Mouse (Mus musculus): ENCODE measurements around the gene Tnrc6a.
"Not testable (repeated sequence)": the region's sequence is repeated elsewhere in the genome, so short reads cannot be mapped to it uniquely, and the experiment has no call there.

Tnrc6a gene

GRCm38 (mm10) chr7:123123665-123124298, at the start of gene Tnrc6a:
TSS of gene Tnrc6a (plus strand) at chr7:123123885.
- peak; percentile 90 to 91 for DNase-seq (ENCODE audit: low spot score in 2 of 2)

- DNase-seq (ENCODE audit: low spot score in 2 of 2), result no peak
Measured at GRCm38 (mm10) chr7:123082236-123082635, 41.4 kb upstream of the Tnrc6a start.

- no peak for DNase-seq (ENCODE audit: low spot score in 2 of 2)
Measured at GRCm38 (mm10) chr7:123083441-123084123, 40.1 kb upstream of the Tnrc6a start.

GRCm38 (mm10) chr7:123084180-123084691, 39.4 kb upstream of the Tnrc6a start:
- DNase-seq (ENCODE audit: low spot score in 2 of 2), result no peak

- DNase-seq (ENCODE audit: low spot score in 2 of 2), result no peak
Measured at GRCm38 (mm10) chr7:123084708-123085107, 39.0 kb upstream of the Tnrc6a start.

GRCm38 (mm10) chr7:123088920-123089319, 34.8 kb upstream of the Tnrc6a start:
- DNase-seq (ENCODE audit: low spot score in 2 of 2), result no peak

- no peak for DNase-seq (ENCODE audit: low spot score in 2 of 2)
Measured at GRCm38 (mm10) chr7:123096344-123097120, 27.2 kb upstream of the Tnrc6a start.

- DNase-seq (ENCODE audit: low spot score in 2 of 2), result peak; percentile 4 to 18
Measured at GRCm38 (mm10) chr7:123097891-123098750, 25.6 kb upstream of the Tnrc6a start.

GRCm38 (mm10) chr7:123101295-123101694, 22.4 kb upstream of the Tnrc6a start:
- no peak for DNase-seq (ENCODE audit: low spot score in 2 of 2)

GRCm38 (mm10) chr7:123105381-123105780, 18.3 kb upstream of the Tnrc6a start:
- DNase-seq (ENCODE audit: low spot score in 2 of 2), result not testable (repeated sequence)

- no peak for DNase-seq (ENCODE audit: low spot score in 2 of 2)
Measured at GRCm38 (mm10) chr7:123105906-123106305, 17.8 kb upstream of the Tnrc6a start.

- no peak for DNase-seq (ENCODE audit: low spot score in 2 of 2)
Measured at GRCm38 (mm10) chr7:123106326-123106725, 17.4 kb upstream of the Tnrc6a start.

GRCm38 (mm10) chr7:123108058-123109055, 15.3 kb upstream of the Tnrc6a start:
- no peak for DNase-seq (ENCODE audit: low spot score in 2 of 2)

GRCm38 (mm10) chr7:123109361-123110000, 14.2 kb upstream of the Tnrc6a start:
- DNase-seq (ENCODE audit: low spot score in 2 of 2), result no peak

- DNase-seq (ENCODE audit: low spot score in 2 of 2), result no peak
Measured at GRCm38 (mm10) chr7:123110135-123110534, 13.6 kb upstream of the Tnrc6a start.

GRCm38 (mm10) chr7:123113590-123113989, 10.1 kb upstream of the Tnrc6a start:
- no peak for DNase-seq (ENCODE audit: low spot score in 2 of 2)

GRCm38 (mm10) chr7:123116799-123117198, 6.9 kb upstream of the Tnrc6a start:
- DNase-seq (ENCODE audit: low spot score in 2 of 2), result no peak

- DNase-seq (ENCODE audit: low spot score in 2 of 2), result no peak
Measured at GRCm38 (mm10) chr7:123117209-123117608, 6.5 kb upstream of the Tnrc6a start.

GRCm38 (mm10) chr7:123120516-123120915, 3.2 kb upstream of the Tnrc6a start:
- no peak for DNase-seq (ENCODE audit: low spot score in 2 of 2)

GRCm38 (mm10) chr7:123124299-123124716, 623 bp downstream of the Tnrc6a start:
- DNase-seq (ENCODE audit: low spot score in 2 of 2), result no peak
